Mouse (Mus musculus) left cerebral cortex, adult 2 months (tissue): ENCODE measurements around the gene Dock7. TPM values are rescaled to one million over a fixed set of nuclear protein-coding genes. Genes with fewer than 3 reads are reported as not detected.
"Not testable (repeated sequence)": the region's sequence is repeated elsewhere in the genome, so short reads cannot be mapped to it uniquely, and the experiment has no call there.

ENCODE experiments used
- DNase-seq, 2 experiments: peaks; one replicate each; pipeline ENCODE4 v3.0.0; 2021 to 2022; ENCODE audit warnings: low spot score in 2 of 2, mixed read lengths in 1 of 2; ENCODE audit errors: extremely low spot score in 1 of 2
- H3K27ac ChIP-seq: fragments of 200-600 bp; 2 replicates; pipeline ENCODE4 v1.8.1; 2022
- H3K4me3 ChIP-seq: fragments of 200-600 bp; 2 replicates; pipeline ENCODE4 v1.8.1; 2022
- CTCF ChIP-seq: fragments of 200-600 bp; IDR thresholded peaks from 2 replicates; pipeline ENCODE4 v1.8.1; 2022; ENCODE audit warnings: antibody characterized with exemption, mild to moderate bottlenecking, moderate library complexity
- intact Hi-C: fragments of 180-260 bp; cut with DNase I; formaldehyde crosslinking; loops from one replicate; pipeline ENCODE4 v1.15.1; 2025
- total RNA-seq, 2 experiments: library from RNA; stranded (reverse); gene quantifications; 2 replicates each; pipeline ENCODE4 v1.2.3; 2021

Dock7 gene
- total RNA-seq, 2 experiments from 2014 or later: 44.9 to 46.1 TPM

DNA sequence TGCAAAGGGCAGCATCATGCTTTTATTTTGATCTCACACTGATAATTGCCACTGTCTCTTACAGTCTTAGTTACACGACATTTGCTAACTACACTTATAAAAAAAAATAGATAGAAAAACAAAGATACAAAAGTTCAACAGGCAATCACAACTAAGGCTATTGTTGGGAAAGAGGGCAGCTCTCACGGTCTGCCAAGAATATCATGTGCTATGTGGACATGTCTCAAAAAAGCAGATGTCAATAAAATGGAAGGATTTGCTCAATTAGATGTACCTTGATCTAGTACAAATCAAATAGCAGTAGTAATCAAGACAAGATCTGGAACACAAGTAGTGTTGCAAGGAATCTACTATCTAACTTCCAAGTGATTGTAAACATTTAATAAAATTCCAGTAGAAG, 72.1 kb downstream of the Dock7 start:
- no peak for TF ChIP-seq CTCF
- intact Hi-C loops: no loop called here
- H3K27ac ChIP-seq: no peak overlapping the region
- no peak overlapping the region for H3K4me3 ChIP-seq
- no peak for DNase-seq

- intact Hi-C loops: no loop called here
- Histone ChIP-seq H3K27ac (no peak overlapping the region), H3K4me3 (no peak overlapping the region)
- no peak for TF ChIP-seq CTCF
- no peak for DNase-seq
Measured at GRCm38 (mm10) chr4:99046471-99046870, 74.2 kb downstream of the Dock7 start.

- no peak overlapping the region; the same call in 1 of the 2 replicates for H3K27ac ChIP-seq
- TF ChIP-seq CTCF: no peak
- no peak for DNase-seq
- intact Hi-C loops: no loop called here
- H3K4me3 ChIP-seq: no peak overlapping the region
Measured at GRCm38 (mm10) chr4:99044854-99045253, 75.9 kb downstream of the Dock7 start.

- no peak for DNase-seq
- intact Hi-C loops: no loop called here
- no peak for TF ChIP-seq CTCF
Measured at GRCm38 (mm10) chr4:99032921-99033320, 87.8 kb downstream of the Dock7 start.

GRCm38 (mm10) chr4:99030686-99031085, 90.0 kb downstream of the Dock7 start, which contains the start of gene Angptl3:
Gene Angptl3, plus strand, starts transcription at chr4:99030954.
- no peak for DNase-seq
- no peak within 1 kb of the TSS for H3K4me3 ChIP-seq
- H3K27ac ChIP-seq: no peak within 1 kb of the TSS
- intact Hi-C loops: no loop called here
- TF ChIP-seq CTCF: no peak

More at GRCm38 (mm10) chr4:99032921-99033320, 87.8 kb downstream of the Dock7 start:
- no peak overlapping the region for H3K27ac ChIP-seq
- H3K4me3 ChIP-seq: no peak overlapping the region

DNA sequence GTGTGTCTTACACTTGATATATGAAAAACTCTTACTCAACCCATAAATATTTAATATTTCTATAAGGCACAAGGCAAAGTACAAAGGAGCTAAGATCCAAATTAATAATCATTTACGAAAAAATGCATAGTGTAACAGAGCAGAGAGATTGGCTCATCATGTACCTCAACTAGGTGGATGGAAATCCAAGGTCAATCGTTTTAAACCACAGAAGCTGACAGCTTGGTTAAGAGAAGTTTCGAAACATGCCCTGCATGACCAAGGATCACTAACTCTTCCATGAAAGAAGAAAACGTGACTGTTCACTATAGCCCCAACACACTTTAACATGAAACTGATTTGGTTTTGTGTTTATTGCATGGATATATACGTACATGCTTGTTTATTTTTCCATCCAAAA, 92.3 kb downstream of the Dock7 start:
- intact Hi-C loops: no loop called here
- no peak overlapping the region for H3K4me3 ChIP-seq
- no peak for TF ChIP-seq CTCF
- no peak for DNase-seq
- no peak overlapping the region for H3K27ac ChIP-seq

GRCm38 (mm10) chr4:99022221-99022620, 98.5 kb downstream of the Dock7 start:
- no peak for DNase-seq
- Histone ChIP-seq H3K4me3 (no peak overlapping the region), H3K27ac (no peak overlapping the region)
- no peak for TF ChIP-seq CTCF
- intact Hi-C loops: no loop called here

DNA sequence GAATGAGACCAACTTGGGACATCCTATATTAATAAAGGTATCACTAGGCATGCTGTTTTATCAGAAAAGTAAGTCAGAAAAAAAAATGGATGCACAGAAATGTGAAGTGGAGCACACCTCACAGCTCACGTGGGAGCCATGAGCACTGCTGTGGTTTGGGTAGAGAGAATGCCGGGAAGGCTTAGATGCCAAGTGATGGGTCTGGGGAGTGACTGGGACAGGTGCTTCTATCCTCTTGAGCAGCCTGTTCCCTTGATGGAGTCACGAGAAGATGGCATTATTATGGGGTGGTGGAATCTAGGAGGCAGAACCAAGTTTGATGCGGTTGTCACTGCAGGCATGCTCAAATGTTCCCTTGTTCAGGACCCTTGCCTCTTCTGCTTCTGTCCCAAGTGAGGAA, 109.7 kb downstream of the Dock7 start:
- intact Hi-C loops: no loop called here
- no peak overlapping the region for H3K4me3 ChIP-seq
- no peak for TF ChIP-seq CTCF
- no peak for DNase-seq
- H3K27ac ChIP-seq: no peak overlapping the region

DNA sequence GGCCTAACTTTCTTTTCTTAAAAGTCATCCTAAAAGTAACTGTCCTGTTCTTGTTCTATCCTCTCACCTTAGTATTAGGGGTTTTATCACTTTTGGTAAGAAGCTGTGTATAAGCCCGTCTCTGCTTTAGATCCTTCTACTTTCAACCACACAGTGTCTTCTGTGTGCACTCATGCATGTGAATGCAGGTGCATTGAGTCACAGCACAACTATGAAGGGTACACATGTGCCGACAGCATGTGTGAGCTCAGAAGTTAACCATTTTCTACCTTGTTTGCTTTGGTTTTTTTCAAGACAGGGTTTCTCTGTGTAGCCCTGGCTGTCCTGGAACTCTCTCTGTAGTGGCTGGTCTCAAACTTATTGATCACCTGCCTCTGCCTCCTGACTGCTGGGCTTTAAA, 114.4 kb downstream of the Dock7 start:
- TF ChIP-seq CTCF: no peak
- DNase-seq: no peak
- H3K27ac ChIP-seq: no peak overlapping the region
- intact Hi-C loops: no loop called here
- no peak overlapping the region for H3K4me3 ChIP-seq

DNA sequence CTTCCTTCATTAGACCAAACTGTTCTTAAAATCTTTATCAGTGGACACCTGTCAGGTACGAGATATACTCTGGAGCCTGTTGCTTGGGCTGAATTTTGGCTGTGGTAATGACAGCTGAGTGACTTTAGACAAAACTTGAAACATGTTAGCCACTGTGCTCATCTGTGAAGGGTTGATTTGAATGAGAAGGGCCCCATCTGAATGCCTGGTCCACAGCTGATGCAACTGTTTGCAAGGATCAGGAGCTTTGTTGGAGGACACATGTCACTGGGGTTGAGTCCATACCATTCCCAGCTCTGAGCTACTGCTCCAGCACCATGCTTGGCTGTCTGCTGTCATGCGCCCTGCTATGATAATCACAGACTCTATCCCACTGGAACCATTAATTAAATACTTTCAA, 115.1 kb downstream of the Dock7 start:
- H3K4me3 ChIP-seq: no peak overlapping the region
- no peak overlapping the region for H3K27ac ChIP-seq
- no peak for DNase-seq
- intact Hi-C loops: no loop called here
- no peak for TF ChIP-seq CTCF

DNA sequence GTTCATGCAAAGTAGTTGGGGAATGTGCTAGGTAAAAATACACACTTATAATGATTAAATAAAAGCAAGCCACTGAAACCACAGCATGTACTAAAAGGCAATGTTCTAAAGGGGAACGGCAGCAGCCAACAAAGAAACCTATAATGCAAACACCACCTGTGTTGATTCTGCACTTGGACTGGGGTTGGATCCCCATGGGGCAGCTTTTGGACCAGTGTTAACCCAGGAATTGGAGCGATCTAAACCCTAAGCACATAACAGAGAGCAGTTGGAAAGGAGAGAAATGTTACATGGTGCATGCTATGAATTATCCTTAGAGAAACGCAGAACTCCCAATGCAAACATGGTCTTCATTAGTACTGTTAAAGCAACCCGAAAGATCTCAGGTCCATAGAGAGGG, 127.2 kb downstream of the Dock7 start:
- no peak for DNase-seq
- TF ChIP-seq CTCF: no peak
- Histone ChIP-seq H3K4me3 (no peak overlapping the region), H3K27ac (no peak overlapping the region)
- intact Hi-C loops: no loop called here

DNA sequence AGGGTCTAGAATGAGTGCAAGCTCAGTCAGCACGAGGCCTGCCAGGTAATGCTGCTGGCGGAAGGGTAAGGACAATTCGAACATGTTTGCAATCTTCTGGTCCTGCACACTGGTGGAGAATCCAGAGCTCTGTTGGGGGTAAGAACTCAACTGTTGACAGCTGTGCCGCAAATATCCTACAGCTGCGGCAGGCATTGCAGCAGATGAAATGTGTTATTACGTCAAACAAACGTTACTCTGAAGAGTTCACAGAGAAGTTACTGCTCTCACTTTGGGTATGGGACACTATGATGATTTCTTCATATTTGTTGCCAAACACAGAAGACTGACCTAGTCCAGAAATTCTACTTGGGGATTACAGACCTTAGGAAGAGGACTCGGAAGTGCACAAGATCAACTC, 136.0 kb downstream of the Dock7 start:
- no peak for TF ChIP-seq CTCF
- intact Hi-C loops: no loop called here
- no peak overlapping the region for H3K4me3 ChIP-seq
- DNase-seq: no peak
- H3K27ac ChIP-seq: no peak overlapping the region

DNA sequence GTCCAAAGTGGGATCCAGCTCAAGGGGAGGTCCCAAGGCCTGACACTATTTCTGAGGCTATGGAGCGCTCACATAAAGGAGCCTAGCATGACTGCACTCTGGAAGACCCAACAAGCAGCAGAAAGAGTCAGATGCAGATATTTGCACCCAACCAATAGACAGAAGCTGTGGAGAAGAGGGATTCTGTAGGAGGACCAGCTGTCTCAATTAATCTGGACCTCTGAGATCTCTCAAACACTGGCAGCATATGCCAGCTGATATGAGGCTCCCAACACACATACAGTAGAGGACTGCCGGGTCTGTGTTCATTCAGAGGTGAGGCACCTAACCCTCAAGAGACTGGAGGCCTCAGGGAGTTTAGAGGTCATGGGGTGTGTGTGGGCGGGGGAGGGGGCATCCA, 140.7 kb downstream of the Dock7 start:
- intact Hi-C loops, H3K4me3 ChIP-seq, DNase-seq, H3K27ac ChIP-seq: not testable (repeated sequence)

GRCm38 (mm10) chr4:98978693-98979092, 142.0 kb downstream of the Dock7 start:
- Histone ChIP-seq H3K27ac (no peak overlapping the region), H3K4me3 (no peak overlapping the region)
- intact Hi-C loops: no loop called here
- no peak for DNase-seq
- no peak for TF ChIP-seq CTCF

GRCm38 (mm10) chr4:98978288-98978687, 142.4 kb downstream of the Dock7 start:
- DNase-seq, intact Hi-C loops, H3K4me3 ChIP-seq: not testable (repeated sequence)

More at GRCm38 (mm10) chr4:98978288-98978687, 142.4 kb downstream of the Dock7 start:
- H3K27ac ChIP-seq: not testable (repeated sequence)
